Mouse (Mus musculus) thymus, postnatal 0 days (tissue): ENCODE data around the gene Btg1. TPM values are rescaled to one million over a fixed set of nuclear protein-coding genes. Genes with fewer than 3 reads are reported as not detected.

Experiments used
- DNase-seq: peaks from one replicate; pipeline ENCODE4 v3.0.0-alpha.2; 2015; ENCODE audit warnings: low spot score
- polyA plus RNA-seq: library from polyadenylated mRNA; unstranded; fragments of >200 nt; fragmentation: Nextera tagmentation; extraction: Ambion mirVana; gene quantifications from 2 replicates; pipeline ENCODE4 v1.2.1, GENCODE M21; 2015

Gene Btg1
- polyA plus RNA-seq, 1 experiment from 2014 or later: 139 TPM

DNA sequence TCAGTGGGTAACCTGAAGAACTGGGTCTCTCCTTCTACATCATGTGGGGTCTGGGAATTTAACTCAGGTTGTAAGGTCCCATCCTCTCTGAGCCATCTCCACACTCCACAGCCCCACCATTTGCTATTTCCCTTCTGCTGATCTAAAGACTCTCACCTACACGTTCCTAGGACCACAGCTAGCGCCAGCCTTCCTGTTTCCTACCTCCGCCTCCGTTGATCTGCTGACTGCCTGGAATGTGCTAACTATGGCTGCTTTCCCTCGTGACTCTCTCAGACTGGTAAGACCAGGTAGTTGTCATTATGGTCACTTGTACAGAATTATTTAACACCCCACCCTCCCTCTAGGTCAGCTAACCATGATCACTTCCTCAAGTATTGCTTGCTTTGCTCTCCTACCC is 13.3 kb downstream of the Btg1 start:
- no peak for DNase-seq

DNA sequence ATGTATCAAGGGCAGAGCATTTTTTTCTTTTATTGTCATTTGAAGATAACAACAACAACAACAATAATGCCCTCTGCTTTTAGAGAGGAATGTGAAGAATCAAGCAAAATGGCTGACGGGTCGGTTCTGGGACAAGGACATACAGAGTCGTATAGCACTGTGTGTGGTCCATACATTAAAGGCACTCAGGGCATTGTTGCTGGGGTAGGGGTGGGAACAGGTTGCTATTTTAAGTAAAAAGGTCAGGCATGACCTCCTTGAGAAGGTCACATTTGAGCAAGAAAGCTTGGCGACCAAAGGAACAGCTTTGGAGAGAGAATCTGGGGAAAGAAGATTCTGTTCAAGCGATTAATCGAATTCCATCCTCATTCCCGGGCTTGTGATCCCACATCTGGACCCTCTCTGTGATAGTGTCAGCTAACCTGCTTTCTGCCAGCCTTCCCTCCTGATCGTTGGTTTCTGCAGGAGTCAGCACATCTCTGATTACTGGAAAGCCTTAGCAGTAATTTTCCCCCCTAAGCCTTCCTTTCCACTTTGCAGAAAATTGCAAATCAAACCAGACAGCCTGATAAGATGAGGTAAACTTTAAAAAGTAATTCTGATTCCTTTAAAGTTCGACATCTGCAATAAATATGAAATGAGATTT is 14.4 kb downstream of the Btg1 start:
- DNase-seq: no peak

DNA sequence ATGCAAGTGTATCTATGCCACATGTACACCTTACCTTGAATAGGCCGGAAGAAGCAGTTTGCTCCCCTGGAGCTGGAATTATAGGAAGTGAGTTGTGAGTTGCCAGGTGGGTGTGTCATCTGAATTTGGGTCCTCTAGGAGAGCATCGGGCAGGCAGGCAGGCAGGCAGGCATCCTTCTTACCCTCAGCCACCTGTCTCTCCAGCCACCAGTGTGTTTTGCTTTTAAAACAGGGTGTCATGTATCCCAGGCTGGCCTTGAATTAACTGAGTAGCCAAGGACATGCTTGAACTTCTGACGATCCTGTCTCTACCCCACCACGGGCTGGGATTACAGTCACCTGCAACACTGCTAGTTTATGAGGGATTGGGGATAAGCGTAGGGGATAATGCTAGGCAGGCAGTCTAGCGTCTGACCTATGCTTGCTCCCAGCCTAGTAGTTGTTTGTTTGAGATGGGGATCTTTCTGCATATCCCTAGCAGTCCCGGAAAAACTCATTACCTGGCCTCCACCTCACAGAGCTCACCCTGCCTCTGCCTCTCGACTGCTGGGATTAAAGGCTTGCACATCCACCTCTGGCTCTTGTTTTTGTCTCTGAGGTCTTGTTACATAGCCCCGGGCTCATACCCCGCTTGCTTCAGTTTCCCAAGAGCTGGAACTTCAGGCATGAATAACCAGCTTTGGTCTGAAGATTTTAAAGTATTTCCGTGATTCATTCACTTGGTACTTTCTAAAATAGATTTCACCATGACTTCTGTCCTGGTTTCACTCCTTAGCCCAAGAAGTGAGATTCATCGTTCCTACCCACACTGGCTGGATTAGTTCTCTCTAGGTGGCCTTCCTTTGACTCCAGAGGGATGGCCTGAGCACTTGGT is 15.7 kb downstream of the Btg1 start:
- DNase-seq: no peak

DNA sequence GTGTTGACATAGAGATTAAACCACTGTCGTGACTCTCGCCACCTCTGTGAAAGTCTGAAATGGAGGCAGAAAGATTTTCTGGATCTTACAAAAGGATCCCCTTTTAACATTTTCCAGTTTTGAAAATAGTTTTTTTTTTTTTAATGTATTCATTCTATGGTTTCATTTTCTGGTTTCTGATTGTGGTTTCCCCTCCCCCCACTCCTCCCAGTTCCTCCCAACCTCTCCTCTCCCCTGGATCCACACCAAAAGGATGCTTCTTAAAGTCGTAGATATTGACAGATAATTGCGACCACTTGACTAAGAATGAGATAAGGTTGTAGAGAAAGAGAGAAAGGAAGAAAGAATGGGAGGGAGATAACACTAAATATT is 16.3 kb downstream of the Btg1 start:
- no peak for DNase-seq

DNA sequence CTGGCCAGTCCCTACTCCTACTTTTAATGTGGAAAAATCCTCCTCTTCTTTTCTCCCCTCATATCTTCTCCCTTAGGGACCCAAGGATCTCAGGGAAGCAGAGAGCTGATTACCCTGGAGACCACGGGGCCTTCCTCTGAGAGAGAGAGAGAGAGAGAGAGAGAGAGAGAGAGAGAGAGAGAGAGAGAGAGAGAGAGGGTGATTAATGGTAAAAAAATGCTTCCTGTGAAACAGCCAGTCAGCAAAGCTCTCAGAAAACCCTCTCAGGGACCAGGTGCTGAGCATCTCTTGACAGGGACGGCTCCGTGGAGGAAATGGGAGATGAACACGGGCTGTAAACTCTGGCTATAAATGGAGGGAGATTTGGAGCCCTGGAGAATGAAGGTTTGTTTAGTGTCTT is 18.7 kb downstream of the Btg1 start:
- DNase-seq: peak; percentile 50

DNA sequence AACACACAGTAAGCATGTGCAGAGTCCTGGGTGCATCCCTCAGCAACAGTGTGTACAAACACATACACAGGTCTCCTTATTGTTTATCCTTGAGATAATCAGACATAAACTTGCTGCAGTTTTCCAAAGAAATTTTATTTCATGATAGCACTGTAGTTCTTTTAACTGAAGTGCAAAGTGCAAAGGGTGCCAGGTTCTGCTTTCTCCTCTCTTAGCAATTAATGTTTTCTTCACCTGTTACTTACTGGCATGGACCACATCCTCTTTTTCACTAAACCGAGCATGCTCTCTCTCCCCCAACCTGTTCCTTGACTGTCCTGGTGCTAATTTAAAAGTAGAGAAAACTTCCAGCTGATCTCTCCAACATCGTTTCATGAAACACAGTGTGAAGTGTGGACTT is 21.7 kb downstream of the Btg1 start:
- no peak for DNase-seq

DNA sequence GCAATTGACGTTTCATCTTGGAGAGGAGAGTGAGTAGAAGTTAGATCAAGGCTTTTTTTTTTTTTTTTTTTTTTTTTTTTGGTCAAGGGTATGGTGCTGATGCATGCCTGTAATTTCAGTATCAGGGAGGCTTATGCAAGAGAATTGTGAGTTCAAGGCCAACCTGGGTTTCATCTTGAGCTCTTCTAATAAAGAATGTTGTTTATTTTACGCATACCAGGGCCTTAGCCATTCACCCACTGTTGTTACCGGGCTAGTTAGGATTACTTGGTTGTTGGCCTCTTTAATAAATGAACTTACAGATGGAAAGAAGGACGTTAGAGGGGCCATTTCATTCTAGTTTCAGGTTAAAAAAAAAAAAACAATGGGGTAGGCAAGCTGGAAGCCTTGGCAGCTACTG is 25.2 kb downstream of the Btg1 start:
- no peak for DNase-seq

DNA sequence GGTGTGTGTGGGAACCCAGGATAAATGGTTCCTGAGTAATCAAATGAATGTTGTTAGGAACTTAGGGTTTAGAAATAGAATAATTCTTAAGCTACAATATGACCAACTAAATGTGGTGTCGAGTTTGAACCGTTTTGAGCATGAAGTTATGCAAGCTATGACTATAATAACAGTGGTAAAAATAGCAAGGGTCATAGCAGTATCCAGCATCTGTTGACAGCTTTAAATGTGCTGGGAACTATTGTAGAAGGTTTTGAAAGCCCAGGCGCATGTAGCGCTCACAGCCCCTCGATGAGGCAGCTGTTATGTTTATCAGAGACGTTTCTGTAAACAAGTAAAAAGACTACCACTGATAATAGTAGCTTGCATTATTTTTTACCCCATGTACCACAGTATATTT is 25.9 kb downstream of the Btg1 start:
- DNase-seq: no peak

DNA sequence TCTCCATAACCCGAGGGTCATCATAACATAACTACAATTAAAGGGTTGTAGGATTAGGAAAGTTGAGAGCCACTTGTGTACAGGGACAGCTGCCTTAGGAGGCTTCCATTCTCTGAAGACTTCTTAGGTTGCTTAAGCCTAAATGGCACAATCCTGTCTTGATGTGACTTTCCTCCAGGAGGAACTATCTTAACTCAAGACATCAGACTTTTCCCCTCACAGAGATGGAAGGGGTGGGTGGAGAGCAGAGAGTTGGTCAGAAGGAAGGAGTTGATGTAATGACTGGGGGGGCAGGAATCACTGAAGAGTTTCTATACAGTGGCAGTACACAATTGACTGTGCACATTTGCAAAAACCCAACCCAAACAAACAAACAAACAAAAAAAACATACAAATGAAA is 28.4 kb downstream of the Btg1 start:
- DNase-seq: no peak

DNA sequence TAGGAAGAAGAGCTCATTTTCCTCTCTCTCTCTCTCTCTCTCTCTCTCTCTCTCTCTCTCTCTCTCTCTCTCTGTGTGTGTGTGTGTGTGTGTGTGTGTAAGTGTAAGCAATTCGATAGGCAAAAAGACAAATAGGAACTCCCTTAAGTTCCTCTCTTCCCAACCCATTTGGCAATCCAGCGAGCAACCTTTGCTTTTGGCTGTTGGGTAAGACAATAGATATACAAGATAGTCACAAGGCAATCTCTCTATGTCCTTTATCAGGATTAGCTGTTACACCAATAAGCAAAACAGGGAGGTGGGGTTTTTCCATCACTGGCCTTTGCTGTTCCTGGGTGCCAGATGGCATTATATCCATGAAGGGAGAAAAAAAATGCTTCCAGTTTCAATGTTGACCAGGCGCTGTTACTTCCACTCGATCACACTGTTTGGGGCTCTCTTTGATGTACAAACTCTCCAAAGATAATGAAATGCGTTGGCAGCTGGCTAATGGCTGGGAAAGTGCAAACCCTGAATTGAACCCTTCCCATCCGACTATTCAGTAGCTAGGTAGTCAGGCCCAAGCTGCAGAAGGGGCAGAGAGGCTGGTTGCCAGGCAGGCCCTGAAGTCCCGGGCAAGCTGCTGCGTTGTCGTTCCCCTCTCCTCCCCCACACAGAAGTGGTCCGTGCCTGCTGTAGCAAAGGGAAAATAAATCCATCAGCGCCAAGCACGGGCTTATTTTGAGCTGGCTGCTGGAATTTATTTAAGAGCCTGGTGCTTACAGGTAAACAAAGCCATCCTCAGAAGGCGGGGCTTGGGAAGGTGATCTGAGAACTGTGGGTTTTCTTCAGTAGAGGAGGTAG is 29.4 kb downstream of the Btg1 start:
- DNase-seq: no peak

DNA sequence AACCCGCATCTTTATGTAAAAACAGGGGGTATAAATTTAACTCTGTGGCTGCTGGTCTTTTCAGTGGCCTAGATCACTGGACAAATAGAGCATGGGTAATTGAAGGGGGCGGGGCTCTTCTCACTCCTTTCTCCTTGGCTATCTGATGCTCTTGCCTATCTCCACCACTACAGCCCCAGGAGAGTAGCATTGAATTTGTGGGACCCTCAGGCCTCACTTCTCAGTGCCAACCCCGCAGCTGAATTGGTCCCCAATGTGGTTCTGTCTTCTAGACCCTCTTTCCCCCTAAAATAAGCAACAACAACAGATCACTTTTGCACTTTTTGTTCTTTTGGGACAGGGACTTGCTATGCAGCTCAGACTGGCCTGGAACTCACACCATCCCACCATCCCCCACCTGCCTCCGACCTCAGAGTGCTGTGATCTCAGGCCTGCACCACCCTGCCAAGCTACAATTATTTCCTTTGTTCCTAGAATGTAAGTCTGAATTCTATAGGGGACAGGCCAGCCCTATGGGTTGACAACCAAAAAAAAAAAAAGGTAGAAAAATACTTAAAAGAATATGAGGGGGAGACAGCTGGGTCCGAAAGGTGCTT is 30.2 kb downstream of the Btg1 start:
- DNase-seq: no peak

DNA sequence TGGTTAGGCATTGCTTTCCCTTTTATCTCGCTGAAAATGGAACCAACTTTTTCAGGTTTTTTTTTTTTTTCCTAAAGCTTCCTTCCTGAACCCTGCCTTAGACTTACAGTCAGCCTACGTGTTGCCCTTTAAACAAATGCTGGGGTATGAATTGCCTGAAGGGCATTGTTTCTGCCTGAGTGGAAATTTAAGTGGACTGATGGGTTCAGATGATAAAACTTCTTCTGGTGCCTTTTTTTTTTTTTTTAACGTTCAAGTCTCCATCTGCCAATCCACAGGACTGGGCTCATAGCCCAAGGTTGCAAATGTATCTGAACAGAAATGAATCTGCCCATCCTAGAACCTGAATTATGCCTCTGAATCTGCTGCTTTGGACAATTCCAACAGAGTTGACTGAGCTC is 31.4 kb downstream of the Btg1 start:
- no peak for DNase-seq

DNA sequence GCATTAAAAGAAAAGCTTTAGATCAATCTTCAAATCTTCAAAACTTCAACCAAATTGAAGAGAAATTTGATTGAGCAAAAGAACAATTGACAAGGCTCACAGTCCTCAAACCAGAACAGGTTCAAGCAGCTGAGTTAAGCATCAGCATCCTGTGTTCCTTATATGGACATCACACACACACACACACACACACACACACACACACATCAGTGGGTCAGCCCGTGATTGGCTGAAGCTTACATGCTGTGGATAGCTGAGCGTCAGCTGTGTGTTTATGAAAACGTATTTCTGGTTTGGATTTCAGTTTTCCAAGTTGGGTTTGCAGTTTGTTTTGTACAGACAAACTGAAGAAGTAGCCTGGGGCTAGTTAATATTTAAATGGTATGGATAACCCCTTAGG is 32.7 kb downstream of the Btg1 start:
- no peak for DNase-seq

DNA sequence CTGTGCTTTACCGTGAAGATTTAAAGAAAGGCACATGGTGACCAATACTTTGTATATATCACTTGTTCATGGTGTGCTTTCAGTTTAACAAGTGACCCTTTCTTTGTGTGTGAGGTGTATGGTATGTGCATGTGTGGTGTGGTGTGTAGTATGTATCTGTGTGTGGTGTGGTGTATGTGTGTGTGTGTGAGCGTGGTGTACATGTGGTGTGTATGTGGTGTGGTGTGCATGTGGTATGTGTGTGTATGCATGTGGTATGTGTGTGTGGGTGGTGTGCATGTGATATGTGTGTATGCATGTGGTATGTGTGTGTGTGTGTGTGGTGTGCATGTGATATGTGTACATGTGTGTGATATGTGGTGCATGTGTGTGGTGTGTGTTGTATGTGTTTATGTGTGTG is 35.6 kb downstream of the Btg1 start:
- no peak for DNase-seq

DNA sequence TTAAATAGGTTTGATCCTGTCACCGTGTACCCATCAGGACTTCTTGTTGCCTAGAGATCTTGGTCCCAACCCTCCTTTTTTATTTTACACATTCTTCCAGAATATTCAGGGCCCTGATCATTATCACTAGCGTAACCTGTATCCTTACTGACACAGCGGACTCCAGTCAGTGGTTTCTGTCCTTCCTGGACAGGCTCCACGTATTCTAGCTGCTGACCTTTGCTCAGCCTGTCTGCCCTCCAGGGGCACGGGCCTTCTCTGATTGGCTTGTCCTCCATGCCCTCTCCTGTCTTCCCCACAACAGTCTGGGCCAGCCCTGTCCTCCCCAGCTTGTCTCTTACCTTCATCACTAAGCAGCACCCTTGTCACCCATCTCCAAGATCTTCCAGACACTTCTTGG is 36.2 kb downstream of the Btg1 start:
- no peak for DNase-seq

DNA sequence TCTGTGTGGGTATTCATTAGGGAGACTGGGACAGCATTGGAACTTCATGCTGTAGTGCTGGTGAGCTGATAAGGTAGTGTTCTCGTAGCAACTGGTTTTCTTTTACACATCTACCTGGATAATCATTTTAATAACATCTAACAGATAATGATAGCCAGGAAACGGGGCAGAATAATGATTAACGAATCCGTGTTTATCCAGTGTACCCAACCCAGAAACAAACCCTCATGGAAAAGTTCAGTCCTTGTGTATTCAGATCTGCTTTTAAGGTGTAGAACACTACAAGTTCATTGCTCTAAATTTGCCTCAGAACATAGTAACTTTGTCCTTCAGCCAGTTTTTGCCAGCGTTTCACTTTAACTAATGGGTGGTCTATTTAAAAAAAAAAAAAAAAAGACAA is 37.3 kb downstream of the Btg1 start:
- no peak for DNase-seq

DNA sequence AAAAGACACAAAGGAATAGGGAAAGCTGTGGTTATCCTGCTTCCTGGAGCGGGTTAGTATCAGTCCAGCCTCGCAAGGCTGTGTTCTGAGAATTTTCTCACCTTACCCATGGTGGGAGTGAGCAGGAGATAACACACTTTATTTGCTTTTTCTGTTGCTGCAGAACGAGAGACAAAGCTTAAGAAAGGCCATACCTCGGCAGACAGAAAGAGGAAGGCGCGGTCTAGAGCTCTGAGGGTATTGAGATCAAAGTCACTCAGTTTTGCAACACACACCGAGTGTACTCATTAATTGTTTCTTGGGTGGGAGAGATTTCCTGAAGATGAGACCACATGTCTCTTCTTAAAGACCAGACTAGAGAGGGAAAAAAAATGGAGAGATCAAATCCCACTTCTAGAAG is 37.8 kb downstream of the Btg1 start:
- peak; percentile 53 for DNase-seq

DNA sequence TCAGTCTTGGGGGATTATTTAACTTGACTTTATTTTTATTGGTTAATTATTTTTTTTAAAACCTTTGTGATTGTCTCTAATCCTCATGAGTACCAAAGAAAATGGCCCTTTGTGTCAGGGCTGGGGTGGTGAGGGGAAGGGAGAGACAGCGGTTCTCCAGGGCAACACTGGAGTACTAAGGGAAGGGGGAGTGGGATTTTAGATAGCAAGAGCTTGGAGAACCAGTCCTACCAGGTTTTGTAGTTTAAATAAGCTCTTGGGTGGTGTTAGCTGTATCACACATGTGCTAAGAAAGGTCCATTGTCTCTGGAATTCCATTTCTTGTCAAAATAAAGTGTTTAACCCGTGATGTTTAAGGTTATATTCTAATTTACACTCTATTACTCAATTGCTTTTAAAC is 38.3 kb downstream of the Btg1 start:
- DNase-seq: no peak

DNA sequence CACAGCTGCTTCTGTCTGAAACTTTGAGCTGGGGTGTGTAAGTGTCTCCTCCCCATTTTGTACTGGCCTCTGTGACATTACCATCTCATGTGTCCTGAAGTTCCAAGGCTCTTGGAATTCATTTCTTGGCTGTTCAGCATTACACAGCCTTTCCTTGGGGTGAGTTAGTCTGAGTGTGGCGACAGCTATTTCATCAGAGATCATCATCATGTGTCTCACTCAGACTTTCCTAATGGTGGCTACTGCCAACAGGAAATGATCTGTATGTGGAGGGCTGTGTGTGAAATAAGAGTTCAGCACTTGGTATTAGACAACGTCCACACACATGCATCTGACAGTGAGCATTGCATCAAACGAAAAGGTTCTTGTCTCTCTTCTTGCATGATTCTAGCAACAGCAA is 39.4 kb downstream of the Btg1 start:
- no peak for DNase-seq

DNA sequence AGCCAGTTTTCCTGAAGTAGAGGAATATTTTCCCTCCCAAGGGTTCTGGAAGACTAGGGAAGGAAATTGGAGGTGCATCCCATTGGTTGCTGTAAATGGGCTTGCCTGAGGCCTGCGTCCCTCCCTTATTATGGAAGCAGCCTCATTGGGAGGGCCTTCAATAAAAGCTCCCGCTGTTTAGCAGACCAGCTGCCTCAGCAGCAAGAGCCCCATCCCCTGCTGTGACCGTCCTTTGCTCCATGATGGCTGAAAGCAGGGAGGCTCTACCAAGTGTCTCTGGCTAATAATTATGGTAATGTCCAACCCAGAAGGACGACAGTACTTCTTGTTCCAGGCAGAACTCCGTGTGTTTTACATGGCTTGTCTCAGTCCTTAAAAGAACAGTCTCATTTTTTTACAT is 42.1 kb downstream of the Btg1 start:
- no peak for DNase-seq

DNA sequence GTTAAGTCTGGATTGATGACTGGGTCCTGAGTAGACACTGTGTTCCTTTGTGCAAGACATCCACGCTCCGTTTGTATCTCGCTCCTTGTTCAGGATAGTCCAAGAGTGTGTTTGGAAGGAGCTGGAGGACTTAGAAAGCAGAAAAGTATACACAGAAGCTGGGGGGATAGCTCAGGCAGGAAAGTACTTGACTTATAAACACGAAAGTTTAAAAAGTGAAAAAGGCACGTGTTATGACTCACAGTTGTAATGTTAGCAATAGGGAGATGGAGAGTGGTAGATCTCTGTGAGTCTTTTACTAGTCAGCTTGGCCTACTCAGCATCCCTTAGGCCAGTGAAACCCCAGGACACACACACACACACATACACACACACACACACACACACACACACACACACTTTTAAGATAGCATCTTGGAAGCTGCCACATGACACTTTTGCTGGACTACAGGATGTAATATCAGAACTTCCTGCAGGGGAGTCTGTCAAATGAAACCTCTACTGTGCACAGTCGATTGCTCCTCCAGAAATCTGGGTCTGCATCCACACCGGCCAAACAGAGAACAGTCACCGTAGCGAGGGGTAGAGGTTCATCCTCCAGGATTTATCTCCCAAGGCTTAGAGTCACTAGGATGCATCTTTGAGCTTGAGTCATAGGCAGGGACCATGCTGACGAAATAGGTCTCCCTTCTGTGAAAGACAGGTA is 43.6 kb downstream of the Btg1 start:
- DNase-seq: no peak
